Mouse (Mus musculus): ENCODE measurements around the gene Vps52. TPM values are rescaled to one million over a fixed set of nuclear protein-coding genes. Genes with fewer than 3 reads are reported as not detected.

The Vps52 gene
- polyA plus RNA-seq (2014; fragmentation: Illumina TruSeq; extraction: RNeasy Lipid Tissue Mini Kit (QIAGEN cat#74804); ENCODE audit: low read depth, low replicate concordance): 36.9 TPM

GRCm38 (mm10) chr17:33955555-33956214, at the start of gene Vps52, which contains the start of gene Rps18:
Gene Vps52, plus strand, starts transcription at chr17:33955812.
Gene Rps18, minus strand, starts transcription at chr17:33956001.

GRCm38 (mm10) chr17:33909077-33909868, 46.3 kb upstream of the Vps52 start, which contains the start of gene Daxx:
Gene Daxx, plus strand, starts transcription at chr17:33909414.

GRCm38 (mm10) chr17:33915671-33916250, 39.9 kb upstream of the Vps52 start, which contains the start of the genes Tapbp and Zbtb22:
Gene Tapbp, plus strand, starts transcription at chr17:33915899.
Gene Zbtb22, plus strand, starts transcription at chr17:33915904.

GRCm38 (mm10) chr17:33929371-33930279, 26.0 kb upstream of the Vps52 start, which contains the start of gene Rgl2:
Gene Rgl2, plus strand, starts transcription at chr17:33929543.

GRCm38 (mm10) chr17:33940206-33940805, 15.3 kb upstream of the Vps52 start, which contains the start of the genes Pfdn6 and Wdr46:
Gene Pfdn6, minus strand, starts transcription at chr17:33940343.
Gene Wdr46, plus strand, starts transcription at chr17:33940660.

GRCm38 (mm10) chr17:33951021-33951946, 4.3 kb upstream of the Vps52 start, which contains the start of gene B3galt4:
Gene B3galt4, minus strand, starts transcription at chr17:33951488.

GRCm38 (mm10) chr17:34000150-34000537, 44.5 kb downstream of the Vps52 start, which contains the start of gene H2-K1:
Gene H2-K1, minus strand, starts transcription at chr17:34000347.

Other genes starting within 250 kb of the Vps52 start
- 121 TPM for gene March2, start 237.1 kb upstream of the Vps52 start, polyA plus RNA-seq (2014; fragmentation: Illumina TruSeq; extraction: RNeasy Lipid Tissue Mini Kit (QIAGEN cat#74804); ENCODE audit: low read depth, low replicate concordance)
- gene Rab11b, start 195.3 kb upstream of the Vps52 start, polyA plus RNA-seq (2014; fragmentation: Illumina TruSeq; extraction: RNeasy Lipid Tissue Mini Kit (QIAGEN cat#74804); ENCODE audit: low read depth, low replicate concordance): 199 TPM
- gene Angptl4, start 174.0 kb upstream of the Vps52 start, polyA plus RNA-seq (2014; fragmentation: Illumina TruSeq; extraction: RNeasy Lipid Tissue Mini Kit (QIAGEN cat#74804); ENCODE audit: low read depth, low replicate concordance): 10.0 TPM
- gene Kank3, start 145.3 kb upstream of the Vps52 start, polyA plus RNA-seq (2014; fragmentation: Illumina TruSeq; extraction: RNeasy Lipid Tissue Mini Kit (QIAGEN cat#74804); ENCODE audit: low read depth, low replicate concordance): 106 TPM
- 651 TPM for gene Rps28, start 131.2 kb upstream of the Vps52 start, polyA plus RNA-seq (2014; fragmentation: Illumina TruSeq; extraction: RNeasy Lipid Tissue Mini Kit (QIAGEN cat#74804); ENCODE audit: low read depth, low replicate concordance)
- gene Ndufa7, start 131.2 kb upstream of the Vps52 start, polyA plus RNA-seq (2014; fragmentation: Illumina TruSeq; extraction: RNeasy Lipid Tissue Mini Kit (QIAGEN cat#74804); ENCODE audit: low read depth, low replicate concordance): 757 TPM
- gene Cd320, start 112.7 kb upstream of the Vps52 start, polyA plus RNA-seq (2014; fragmentation: Illumina TruSeq; extraction: RNeasy Lipid Tissue Mini Kit (QIAGEN cat#74804); ENCODE audit: low read depth, low replicate concordance): 28.3 TPM
- gene Gm7029, start 82.0 kb upstream of the Vps52 start, polyA plus RNA-seq (2014; fragmentation: Illumina TruSeq; extraction: RNeasy Lipid Tissue Mini Kit (QIAGEN cat#74804); ENCODE audit: low read depth, low replicate concordance): not detected
- gene Kifc1, start 65.2 kb upstream of the Vps52 start, polyA plus RNA-seq (2014; fragmentation: Illumina TruSeq; extraction: RNeasy Lipid Tissue Mini Kit (QIAGEN cat#74804); ENCODE audit: low read depth, low replicate concordance): 1.3 TPM
- not detected for gene Platr17, start 50.7 kb upstream of the Vps52 start, polyA plus RNA-seq (2014; fragmentation: Illumina TruSeq; extraction: RNeasy Lipid Tissue Mini Kit (QIAGEN cat#74804); ENCODE audit: low read depth, low replicate concordance)
- gene Daxx, start 46.4 kb upstream of the Vps52 start, polyA plus RNA-seq (2014; fragmentation: Illumina TruSeq; extraction: RNeasy Lipid Tissue Mini Kit (QIAGEN cat#74804); ENCODE audit: low read depth, low replicate concordance): 18.3 TPM
- 57.6 TPM for gene Tapbp, start 39.9 kb upstream of the Vps52 start, polyA plus RNA-seq (2014; fragmentation: Illumina TruSeq; extraction: RNeasy Lipid Tissue Mini Kit (QIAGEN cat#74804); ENCODE audit: low read depth, low replicate concordance)
- gene Zbtb22, start 39.9 kb upstream of the Vps52 start, polyA plus RNA-seq (2014; fragmentation: Illumina TruSeq; extraction: RNeasy Lipid Tissue Mini Kit (QIAGEN cat#74804); ENCODE audit: low read depth, low replicate concordance): 16.8 TPM
- gene Rgl2, start 26.3 kb upstream of the Vps52 start, polyA plus RNA-seq (2014; fragmentation: Illumina TruSeq; extraction: RNeasy Lipid Tissue Mini Kit (QIAGEN cat#74804); ENCODE audit: low read depth, low replicate concordance): 46.9 TPM
- gene Pfdn6, start 15.5 kb upstream of the Vps52 start, polyA plus RNA-seq (2014; fragmentation: Illumina TruSeq; extraction: RNeasy Lipid Tissue Mini Kit (QIAGEN cat#74804); ENCODE audit: low read depth, low replicate concordance): 93.3 TPM
- 8.0 TPM for gene Wdr46, start 15.2 kb upstream of the Vps52 start, polyA plus RNA-seq (2014; fragmentation: Illumina TruSeq; extraction: RNeasy Lipid Tissue Mini Kit (QIAGEN cat#74804); ENCODE audit: low read depth, low replicate concordance)
- gene B3galt4, start 4.3 kb upstream of the Vps52 start, polyA plus RNA-seq (2014; fragmentation: Illumina TruSeq; extraction: RNeasy Lipid Tissue Mini Kit (QIAGEN cat#74804); ENCODE audit: low read depth, low replicate concordance): 2.3 TPM
- gene Rps18, start 189 bp downstream of the Vps52 start, polyA plus RNA-seq (2014; fragmentation: Illumina TruSeq; extraction: RNeasy Lipid Tissue Mini Kit (QIAGEN cat#74804); ENCODE audit: low read depth, low replicate concordance): 892 TPM
- 293 TPM for gene H2-K1, start 44.5 kb downstream of the Vps52 start, polyA plus RNA-seq (2014; fragmentation: Illumina TruSeq; extraction: RNeasy Lipid Tissue Mini Kit (QIAGEN cat#74804); ENCODE audit: low read depth, low replicate concordance)
- 25.6 TPM for gene Ring1, start 68.9 kb downstream of the Vps52 start, polyA plus RNA-seq (2014; fragmentation: Illumina TruSeq; extraction: RNeasy Lipid Tissue Mini Kit (QIAGEN cat#74804); ENCODE audit: low read depth, low replicate concordance)
- gene H2-Ke6, start 72.2 kb downstream of the Vps52 start, polyA plus RNA-seq (2014; fragmentation: Illumina TruSeq; extraction: RNeasy Lipid Tissue Mini Kit (QIAGEN cat#74804); ENCODE audit: low read depth, low replicate concordance): 140 TPM
- 68.0 TPM for gene Slc39a7, start 75.9 kb downstream of the Vps52 start, polyA plus RNA-seq (2014; fragmentation: Illumina TruSeq; extraction: RNeasy Lipid Tissue Mini Kit (QIAGEN cat#74804); ENCODE audit: low read depth, low replicate concordance)
- 42.4 TPM for gene Rxrb, start 76.0 kb downstream of the Vps52 start, polyA plus RNA-seq (2014; fragmentation: Illumina TruSeq; extraction: RNeasy Lipid Tissue Mini Kit (QIAGEN cat#74804); ENCODE audit: low read depth, low replicate concordance)
- gene Col11a2, start 83.6 kb downstream of the Vps52 start, polyA plus RNA-seq (2014; fragmentation: Illumina TruSeq; extraction: RNeasy Lipid Tissue Mini Kit (QIAGEN cat#74804); ENCODE audit: low read depth, low replicate concordance): 1.5 TPM
- gene H2-Oa, start 136.5 kb downstream of the Vps52 start, polyA plus RNA-seq (2014; fragmentation: Illumina TruSeq; extraction: RNeasy Lipid Tissue Mini Kit (QIAGEN cat#74804); ENCODE audit: low read depth, low replicate concordance): not detected
- 5.4 TPM for gene H2-DMa, start 163.7 kb downstream of the Vps52 start, polyA plus RNA-seq (2014; fragmentation: Illumina TruSeq; extraction: RNeasy Lipid Tissue Mini Kit (QIAGEN cat#74804); ENCODE audit: low read depth, low replicate concordance)
- gene Brd2, start 166.8 kb downstream of the Vps52 start, polyA plus RNA-seq (2014; fragmentation: Illumina TruSeq; extraction: RNeasy Lipid Tissue Mini Kit (QIAGEN cat#74804); ENCODE audit: low read depth, low replicate concordance): 78.8 TPM
- gene H2-DMb2, start 187.5 kb downstream of the Vps52 start, polyA plus RNA-seq (2014; fragmentation: Illumina TruSeq; extraction: RNeasy Lipid Tissue Mini Kit (QIAGEN cat#74804); ENCODE audit: low read depth, low replicate concordance): 0.99 TPM
- gene H2-DMb1, start 197.3 kb downstream of the Vps52 start, polyA plus RNA-seq (2014; fragmentation: Illumina TruSeq; extraction: RNeasy Lipid Tissue Mini Kit (QIAGEN cat#74804); ENCODE audit: low read depth, low replicate concordance): 2.1 TPM
- 7.5 TPM for gene Tap1, start 231.7 kb downstream of the Vps52 start, polyA plus RNA-seq (2014; fragmentation: Illumina TruSeq; extraction: RNeasy Lipid Tissue Mini Kit (QIAGEN cat#74804); ENCODE audit: low read depth, low replicate concordance)
- gene Psmb9, start 232.0 kb downstream of the Vps52 start, polyA plus RNA-seq (2014; fragmentation: Illumina TruSeq; extraction: RNeasy Lipid Tissue Mini Kit (QIAGEN cat#74804); ENCODE audit: low read depth, low replicate concordance): 9.3 TPM
- 22.3 TPM for gene Psmb8, start 241.9 kb downstream of the Vps52 start, polyA plus RNA-seq (2014; fragmentation: Illumina TruSeq; extraction: RNeasy Lipid Tissue Mini Kit (QIAGEN cat#74804); ENCODE audit: low read depth, low replicate concordance)
- 26.4 TPM for gene Tap2, start 247.7 kb downstream of the Vps52 start, polyA plus RNA-seq (2014; fragmentation: Illumina TruSeq; extraction: RNeasy Lipid Tissue Mini Kit (QIAGEN cat#74804); ENCODE audit: low read depth, low replicate concordance)

Measured in heart, adult 10 weeks (tissue).